Mouse (Mus musculus) right cerebral cortex, adult 18-20 months (tissue): Measurements from ENCODE around the gene Mcrs1.
"Not testable (repeated sequence)": the region's sequence is repeated elsewhere in the genome, so short reads cannot be mapped to it uniquely, and the experiment has no call there.

Experiments
- DNase-seq: peaks from one replicate; pipeline ENCODE4 v3.0.0; 2022; ENCODE audit warnings: mixed read lengths

Mcrs1 gene

DNA sequence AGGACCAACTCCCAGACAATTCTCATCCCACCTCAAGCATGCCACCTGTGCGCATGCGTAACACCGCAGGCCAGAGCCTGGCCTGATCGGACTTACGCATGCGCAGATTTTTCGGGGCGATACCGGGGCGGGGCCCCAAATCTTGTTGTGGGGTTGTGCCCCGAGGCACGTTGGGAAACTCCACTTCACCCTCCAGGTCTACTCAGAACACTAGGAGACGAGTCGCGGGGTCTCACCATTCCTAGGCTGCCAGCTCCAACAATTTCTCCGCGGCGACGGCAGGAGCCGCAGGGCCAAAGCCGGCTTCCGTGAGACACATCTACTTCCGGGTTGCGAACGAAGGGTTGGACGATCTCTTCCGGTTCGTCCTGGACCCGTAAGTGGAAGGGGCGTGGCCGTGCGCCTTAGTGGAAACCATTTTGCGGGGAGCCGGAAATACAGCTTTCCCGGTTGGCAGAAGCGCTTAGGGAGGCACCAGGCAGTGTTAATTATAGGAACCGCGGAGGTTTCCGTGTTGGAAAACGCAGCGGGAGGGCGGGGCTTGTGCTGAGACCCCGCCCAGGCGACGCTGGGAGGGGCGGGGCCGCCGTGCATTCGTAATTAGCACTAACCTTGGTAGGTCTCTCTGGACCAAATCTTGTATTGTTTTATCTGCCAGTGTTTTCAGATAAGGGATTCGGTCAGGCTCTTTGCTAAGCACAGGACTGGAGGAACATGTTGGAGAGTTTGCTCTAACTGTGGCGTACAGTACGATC is at the start of gene Mcrs1:
Gene Mcrs1 (minus strand): TSS at position 336 of the 755 bp plus-strand sequence.
- peak; percentile 98 for DNase-seq

DNA sequence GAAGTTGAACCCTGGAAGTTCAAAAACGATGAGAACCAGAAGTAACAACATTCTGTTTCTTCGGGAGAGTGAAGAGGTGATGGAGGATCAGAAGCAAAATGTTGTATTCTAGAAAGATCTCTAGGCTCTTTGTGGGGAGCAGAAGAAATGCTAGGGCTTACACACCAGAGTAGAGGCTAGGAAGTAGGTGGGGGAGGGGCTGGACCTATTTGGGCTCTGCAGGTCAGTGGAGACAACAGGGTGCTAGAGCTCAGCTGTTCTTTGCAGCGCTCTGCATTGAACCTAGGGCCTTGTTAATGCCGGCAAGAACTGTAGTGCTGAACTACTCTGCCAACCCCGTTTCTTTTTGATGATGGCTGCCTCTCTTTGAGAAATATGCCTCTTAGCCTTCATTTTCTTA is 44.5 kb upstream of the Mcrs1 start:
- DNase-seq = no peak

DNA sequence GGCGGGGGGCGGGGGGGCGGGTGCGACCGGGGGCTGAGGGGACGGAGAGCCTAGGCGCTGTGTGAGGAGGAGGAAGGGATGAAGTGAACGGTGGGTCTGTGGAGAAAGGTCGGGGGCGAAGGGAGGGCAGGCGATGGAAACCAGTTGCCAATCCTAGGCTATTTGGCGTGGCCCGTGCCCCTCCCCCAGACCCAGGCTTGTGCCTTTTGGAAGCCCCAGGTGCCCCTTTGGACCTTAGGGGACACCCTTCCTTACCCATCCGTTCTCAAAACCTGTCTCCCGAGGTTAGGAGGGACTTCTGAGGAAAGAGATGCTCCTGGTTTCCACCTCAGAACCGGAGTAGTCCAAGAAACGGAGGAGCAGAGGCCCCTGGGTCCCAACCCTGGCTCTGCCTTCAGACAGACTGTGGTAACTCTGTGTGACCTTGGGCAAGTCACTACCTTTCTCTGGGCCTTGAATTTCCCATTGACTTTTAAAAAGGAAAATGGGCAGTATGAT is 43.8 kb upstream of the Mcrs1 start, which contains the start of gene Fam186b:
Gene Fam186b (minus strand): TSS at position 405 of the 498 bp plus-strand sequence.
- no peak for DNase-seq

DNA sequence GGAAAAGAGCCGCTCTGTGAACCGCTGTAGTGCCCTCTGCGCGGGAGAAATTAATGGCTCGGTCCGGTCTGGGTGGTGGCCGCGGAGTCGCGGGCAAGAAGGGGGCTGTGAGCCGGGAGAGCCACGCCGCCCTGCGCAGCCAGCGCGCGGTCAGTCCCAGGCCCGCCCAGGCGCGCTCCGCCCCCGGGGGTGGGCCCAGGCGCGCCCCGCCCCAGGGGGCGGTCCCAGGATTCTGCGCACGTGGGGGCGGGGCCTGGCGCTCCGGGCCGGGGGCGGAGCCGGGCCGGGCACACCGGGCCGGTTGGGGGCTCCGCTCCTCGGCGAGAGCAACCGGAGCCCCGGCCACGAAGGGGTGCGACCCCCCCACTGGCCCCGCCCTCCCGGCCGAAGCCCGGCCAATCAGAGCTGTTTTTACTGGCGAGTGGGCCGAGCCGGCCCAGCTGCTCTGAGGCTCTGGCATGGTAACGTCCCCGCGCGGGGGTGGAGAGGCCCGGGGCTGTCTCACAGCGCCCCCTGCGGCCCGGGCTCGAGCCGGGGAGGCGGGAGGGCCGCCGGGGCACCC is 43.1 kb upstream of the Mcrs1 start, which contains the start of gene Prpf40b:
Gene Prpf40b (plus strand): TSS at position 275 of the 562 bp plus-strand sequence.
- DNase-seq = peak; percentile 97

DNA sequence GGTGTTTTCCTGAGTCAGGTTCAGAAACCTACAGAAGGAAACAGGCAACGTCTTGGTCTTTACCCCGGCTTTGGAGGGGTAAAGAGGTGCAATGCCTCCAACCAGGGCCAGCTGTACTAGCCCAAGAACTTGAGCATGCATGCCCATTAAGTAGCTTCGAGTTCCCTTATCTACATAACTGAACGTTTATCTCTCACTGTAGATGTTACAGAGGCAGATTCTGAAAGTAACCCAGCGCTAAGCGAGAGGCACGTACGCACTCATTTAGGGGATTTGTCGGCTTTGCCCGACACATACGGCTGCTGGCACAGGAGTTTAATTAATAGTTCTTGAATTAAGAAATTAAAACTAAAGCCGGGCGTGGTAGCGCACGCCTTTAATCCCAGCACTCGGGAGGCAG is 42.5 kb upstream of the Mcrs1 start:
- no peak for DNase-seq

DNA sequence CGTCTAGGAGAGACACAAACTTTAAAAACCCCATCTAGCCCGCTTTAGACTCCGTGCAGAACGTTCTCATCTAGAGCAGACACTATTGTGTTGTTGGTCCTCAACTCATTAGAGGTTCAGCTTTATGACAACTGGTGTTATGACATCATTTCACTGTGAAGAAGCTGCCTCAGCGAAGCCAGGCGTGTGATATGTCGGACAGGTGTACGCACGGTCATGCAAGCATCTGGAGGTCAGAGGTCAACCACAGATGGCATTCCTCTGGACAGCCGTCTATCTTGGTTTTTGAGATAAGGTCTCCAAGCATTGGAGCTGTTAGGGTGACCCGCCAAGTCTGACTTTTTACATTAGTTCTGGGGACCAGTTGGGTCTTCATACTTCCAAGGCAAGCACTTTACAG is 38.8 kb upstream of the Mcrs1 start:
- no peak for DNase-seq

DNA sequence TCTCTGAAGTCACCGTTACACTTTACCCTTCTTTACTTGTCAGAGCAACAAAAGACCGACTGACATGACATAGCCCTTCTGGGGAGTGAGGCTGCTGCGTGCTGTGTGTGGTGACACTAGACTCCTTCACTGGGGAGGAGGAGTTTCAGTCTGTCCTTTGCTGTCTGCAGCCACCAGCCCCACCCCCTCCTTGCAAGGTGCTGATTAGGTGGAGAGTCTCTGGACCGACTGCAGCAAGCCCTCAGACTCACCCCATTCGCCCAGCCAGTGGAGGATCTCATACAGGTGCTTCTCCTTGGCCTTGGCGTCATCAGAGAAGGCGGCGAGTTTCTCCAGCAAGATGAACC is 33.4 kb upstream of the Mcrs1 start:
- DNase-seq = no peak

DNA sequence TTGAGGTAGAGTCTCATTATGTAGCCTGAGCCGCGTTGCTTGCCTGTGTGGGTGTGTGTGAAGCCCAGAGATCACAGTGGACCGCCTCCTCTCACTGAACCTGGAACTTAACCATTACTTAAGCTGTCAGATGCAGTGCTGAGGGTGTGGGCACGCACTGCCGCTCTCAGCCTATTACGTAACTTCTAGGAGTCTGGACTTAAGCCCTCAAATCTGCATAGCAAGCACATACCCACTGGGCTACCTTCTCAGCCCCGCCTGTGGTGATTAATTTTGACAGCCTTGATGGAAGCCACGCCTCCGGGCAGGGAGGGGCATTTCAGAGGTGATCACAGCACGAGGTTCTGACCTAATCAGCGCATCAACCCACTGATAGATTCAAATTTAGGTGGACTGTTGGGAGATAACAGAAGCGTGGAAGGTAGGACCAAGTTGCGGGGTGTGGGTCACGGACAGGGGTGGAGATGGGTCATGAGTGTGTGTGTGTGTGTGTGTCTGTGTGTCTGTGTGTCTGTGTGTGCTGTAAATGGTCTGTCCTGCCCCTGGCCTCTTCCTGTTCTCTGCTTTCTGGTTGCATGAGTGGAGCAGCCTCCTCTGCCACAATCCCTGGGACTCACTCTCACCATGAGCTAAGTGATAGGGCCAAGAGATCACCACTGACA is 32.9 kb upstream of the Mcrs1 start:
- peak; percentile 12 for DNase-seq

DNA sequence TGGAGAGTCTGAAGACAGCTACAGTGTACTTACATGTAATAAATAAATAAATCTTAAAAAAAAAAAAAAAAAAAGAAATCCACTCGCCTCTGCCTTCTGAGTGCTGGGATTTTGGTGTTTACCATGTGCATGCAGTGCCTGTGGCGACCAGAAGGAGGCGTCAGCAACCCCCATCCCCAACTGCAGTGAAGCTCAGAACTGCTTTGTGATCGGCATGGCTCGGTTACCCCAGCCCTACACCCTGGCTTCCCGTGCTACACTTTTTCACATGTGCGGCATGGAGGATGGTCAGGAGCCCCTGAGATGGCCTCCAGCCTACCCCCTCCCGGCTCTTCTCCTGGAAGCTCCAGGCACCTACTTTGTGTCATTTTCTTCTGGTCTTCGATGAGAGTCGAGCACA is 31.7 kb upstream of the Mcrs1 start:
- DNase-seq = no peak

DNA sequence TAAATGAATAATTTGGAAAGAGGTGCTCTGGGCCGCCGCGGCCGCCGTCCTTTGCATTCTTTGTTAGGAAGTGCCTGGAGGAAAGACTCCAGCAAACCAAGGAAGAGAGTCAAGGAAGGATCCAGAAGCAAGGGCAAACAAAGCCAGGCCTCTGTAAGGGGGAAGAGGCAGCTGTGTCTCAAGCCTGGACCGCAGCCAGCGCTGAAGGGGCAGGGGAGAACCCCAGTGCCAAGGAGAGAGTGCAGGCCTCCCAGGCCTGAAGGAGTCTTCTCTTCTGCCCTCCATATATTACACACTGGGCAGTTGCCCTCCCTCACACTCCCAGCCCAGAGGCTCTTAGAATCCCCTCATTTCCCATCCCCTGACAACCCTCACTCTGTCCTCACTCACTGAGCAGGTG is 26.5 kb upstream of the Mcrs1 start:
- no peak for DNase-seq

DNA sequence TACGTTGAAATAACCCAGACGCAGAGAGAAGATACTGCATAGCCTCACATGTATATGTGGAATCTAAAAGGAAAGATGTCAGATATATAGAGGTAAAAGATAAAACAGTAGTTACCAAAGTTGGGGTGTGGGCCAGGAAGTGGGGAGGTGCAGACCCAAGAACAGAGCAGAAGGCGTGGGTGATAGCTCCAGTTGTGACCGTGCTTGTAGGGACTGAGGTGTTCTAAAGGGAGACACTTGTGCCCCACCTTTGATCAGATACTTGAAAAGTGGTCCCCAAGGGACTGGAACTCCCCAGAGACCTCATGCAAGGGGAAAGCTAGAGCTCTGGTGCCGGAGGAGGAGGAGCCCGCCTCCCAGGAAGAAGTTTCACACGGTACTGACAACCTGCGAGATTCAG is 24.3 kb upstream of the Mcrs1 start:
- DNase-seq = no peak

DNA sequence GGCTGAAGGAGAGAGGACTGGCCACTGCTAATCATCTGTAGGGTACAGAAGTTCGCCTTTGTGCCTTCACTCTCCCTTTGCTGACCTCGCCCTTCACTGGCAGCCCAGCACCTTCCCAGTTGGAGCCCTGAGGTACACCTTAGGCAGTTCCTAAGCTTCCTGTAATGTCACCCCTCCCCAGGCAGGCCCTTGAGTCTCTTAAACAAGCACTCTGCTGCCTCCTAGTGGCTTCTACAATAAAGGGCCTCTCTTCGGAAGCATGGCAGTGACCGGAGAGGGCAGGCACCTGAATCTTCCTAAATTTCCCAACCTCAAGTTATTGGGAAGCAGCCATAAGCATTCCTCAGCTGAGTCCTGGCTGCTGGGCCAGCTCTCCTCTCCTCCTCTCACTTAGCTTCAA is 13.9 kb upstream of the Mcrs1 start:
- peak; percentile 75 for DNase-seq

DNA sequence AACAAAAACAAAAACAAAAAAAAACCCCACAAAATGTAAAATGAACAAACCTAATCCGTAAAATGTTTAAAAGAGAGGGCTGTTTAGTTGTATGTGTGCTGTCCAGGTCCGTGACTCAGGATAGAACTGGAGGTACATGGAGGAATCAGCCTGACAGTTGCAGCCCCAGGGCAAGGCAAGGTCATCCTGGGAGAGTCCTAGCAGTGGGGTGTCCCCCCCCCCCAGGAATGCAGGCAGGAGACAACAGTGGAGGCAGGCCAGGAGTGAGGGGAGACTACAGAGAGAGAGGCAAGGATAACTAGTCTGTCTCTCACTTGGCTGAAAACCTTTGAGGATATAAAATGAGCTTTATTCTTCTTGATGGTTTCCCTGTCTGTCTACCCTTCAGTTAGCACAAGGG is 12.6 kb upstream of the Mcrs1 start:
- DNase-seq = no peak

DNA sequence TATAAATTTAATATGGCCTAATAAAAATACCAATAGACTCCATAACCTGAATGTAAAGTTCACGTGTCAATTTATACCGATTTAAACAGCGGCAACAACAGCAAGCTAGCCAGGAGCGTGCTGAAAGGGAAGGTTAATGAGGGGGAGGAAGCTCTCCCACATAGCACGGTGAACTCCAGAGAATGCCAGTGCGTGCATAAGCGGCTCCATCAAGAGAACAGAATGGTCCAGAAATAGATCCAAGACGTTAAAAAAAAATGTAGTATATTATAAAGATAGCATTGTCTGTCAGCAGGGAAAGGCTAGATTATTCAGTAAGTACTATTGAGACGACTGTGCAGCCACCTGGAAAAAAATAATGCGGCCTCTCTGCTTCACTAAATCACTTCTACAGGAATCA is 10.9 kb upstream of the Mcrs1 start:
- no peak for DNase-seq

DNA sequence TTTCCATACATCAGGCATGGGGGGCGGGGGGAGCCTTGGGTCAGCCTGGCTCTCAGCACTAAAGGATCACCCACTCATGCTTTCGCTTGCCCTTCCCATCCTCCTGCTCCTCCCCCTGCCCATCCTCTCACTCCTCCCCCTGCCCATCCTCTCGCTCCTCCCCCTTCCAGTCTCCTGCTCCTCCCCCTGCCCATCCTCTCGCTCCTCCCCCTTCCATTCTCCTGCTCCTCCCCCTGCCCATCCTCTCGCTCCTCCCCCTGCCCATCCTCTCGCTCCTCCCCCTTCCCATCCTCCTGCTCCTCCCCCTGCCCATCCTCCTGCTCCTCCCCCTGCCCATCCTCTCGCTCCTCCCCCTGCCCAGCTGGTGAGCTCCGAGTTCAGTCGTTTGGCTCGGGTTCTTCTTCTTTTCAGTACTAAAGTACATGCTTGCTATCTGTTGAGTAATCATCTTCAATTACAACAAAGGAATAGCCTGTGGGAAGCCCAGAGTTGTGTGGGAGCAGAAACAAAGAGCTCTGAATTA is 8.0 kb upstream of the Mcrs1 start:
- peak; percentile 67 for DNase-seq

DNA sequence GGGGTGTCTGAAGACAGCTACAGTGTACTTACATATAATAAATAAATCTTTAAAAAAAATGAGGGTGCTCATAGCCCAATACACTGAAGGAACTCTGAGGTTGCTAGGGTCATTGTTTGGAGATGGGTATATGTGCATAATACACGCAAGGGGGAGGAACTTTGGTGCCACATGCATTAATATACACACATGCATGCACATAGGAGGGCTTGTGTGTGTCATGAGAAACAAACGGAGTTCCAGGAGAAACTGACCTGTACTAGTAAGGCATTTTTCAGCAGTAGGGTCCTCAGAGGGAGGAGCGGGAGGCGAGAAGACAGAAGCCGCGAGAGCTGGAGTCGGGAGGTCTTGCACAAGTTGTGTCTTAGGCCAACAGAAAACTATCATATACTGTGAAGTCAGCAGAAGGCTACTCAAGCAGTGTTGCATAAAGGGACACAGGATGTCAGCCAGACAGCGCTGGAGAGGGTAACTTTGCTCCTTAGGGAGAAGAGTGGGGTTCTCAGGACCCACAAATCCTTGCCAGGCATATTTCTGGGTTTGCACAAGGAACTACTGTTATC is 7.5 kb upstream of the Mcrs1 start:
- DNase-seq = no peak

DNA sequence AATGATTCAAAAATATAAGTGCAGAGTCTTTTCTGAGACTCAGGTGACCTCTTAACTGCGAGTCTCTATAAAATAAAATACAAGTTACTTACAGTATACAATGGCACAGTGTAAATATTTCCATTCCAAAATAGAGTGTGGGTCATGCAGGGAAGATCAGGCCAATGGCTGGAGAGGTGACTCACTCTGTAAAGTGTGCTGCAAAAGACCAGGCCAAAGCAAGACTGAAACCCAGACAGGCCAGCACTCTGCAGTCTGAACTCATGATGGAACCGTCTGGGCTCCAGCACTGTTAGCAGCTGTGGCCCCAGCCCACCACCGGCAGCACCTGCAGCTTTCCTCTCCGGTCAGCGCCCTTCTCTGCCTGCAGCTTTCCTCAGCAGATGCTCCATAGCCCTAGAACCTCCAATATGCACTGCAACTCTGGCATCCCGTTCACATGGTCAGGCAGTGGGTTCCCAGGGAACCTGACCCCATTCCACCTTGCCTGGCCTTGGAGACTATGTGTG is 3.5 kb upstream of the Mcrs1 start:
- DNase-seq = no peak

DNA sequence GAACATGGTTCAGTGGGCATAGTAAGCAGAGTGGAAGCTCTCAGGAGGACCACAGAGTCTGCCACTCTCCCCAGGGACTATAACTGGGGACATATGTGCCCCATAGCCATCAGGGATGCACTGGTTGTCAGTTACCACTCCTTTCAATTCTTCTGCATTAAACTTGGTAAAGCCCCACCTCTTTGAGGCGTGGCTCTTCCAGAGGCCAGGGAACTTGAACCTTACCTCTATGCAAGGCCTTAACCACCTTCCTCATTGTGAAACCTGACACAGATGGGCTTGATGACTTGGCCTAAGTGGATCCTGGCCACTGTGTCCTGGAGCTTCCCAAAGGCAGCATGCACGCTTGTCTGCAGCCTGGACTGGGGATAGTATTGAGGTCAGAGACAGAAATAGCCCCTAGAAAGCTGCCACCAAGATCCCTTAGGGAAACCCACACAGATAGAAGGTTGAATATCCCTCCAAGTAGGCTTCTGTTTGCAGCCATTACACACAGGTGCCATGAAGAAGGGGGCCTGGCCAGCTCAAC is 2.8 kb upstream of the Mcrs1 start:
- no peak for DNase-seq

DNA sequence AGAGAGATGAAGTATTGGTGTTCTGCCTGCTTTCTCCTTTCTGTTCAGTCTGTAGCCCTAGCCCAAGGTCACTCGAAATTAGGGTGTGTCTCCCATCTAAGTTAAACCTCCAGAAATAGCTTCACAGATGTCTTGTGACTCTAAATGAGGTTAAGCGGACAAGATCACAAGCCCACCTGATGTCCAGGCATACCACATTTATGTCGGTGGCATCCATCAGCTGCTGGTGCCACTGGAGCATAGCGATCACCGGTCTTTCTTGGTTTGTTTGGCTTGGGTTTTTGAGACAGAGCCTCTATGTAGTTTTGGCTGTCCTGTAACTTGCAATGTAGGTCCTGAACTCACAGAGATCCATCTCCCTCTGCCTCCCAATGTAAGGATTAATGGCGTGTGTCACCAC is 2.0 kb upstream of the Mcrs1 start:
- DNase-seq = no peak

DNA sequence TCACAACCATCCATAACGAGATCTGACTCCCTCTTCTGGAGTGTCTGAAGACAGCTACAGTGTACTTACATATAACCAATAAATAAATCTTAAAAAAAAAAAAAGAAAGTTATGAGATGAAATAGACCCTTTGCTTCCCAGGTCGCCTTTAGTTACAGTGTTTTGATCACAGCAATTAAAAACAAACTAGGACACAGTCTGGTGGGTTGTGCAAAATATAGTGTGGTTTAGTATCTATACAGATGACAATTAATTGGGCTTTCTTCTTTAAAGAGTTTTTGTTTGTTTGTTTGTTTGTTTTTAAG is 1.4 kb upstream of the Mcrs1 start:
- DNase-seq = not testable (repeated sequence)

DNA sequence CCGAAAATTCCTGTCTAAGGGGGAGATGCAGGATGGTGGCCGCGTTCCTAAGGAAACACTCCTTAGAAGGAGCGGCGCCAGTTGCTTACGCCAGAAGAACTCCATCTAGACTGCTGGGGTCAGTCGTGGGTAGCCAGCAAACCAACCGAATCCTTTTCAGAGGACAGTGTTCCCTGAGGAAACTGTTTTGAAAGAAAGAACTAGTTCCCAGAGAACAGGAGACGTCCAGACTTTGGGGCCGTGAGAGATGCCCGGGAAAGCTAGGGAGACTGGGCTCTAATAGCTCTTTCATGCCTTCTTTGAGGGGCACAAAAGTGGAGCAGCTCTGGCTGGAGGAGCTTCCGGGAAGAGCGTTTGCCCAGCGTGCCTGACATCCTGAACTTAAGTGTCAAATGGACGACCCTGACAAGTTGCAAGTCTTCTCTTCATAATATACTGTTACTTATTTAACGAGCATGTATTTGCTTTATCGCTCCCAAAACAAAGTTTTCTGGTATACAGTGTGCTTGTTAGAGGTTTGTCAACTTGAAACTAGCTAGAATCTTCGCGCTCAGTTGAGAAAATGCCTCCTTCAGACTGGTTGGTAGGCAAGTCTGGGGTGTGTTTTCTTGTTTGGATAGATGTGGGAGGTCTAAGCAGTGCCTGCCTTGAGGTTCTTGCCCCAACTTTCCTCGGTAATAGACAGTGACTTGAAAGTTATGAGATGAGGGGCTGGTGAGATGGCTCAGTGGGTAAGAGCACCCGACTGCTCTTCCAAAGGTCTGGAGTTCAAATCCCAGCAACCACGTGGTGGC is 817 bp upstream of the Mcrs1 start:
- DNase-seq = no peak

DNA sequence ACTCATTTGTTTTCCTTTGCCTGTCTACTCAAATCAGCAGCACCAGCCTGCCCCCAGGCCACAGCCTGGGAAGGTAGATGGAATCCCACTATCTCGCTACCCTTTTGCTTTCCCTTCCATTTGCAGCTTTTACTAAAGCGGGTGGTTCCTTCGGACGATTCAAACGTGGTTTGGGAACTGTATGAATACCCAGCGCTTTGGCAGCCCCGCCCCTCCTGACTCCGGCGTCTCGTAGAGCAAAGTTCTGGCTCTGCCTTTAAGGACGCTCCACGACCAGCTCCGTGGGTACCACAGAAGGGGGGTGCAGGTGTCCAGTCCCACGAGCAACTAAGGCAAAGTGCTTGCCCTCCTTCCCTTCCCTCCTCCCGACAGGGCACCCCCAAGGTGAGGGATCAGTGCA is 650 bp downstream of the Mcrs1 start:
- not testable (repeated sequence) for DNase-seq
